Mouse (Mus musculus): ENCODE measurements around the gene Smim5.

Smim5 gene

DNA sequence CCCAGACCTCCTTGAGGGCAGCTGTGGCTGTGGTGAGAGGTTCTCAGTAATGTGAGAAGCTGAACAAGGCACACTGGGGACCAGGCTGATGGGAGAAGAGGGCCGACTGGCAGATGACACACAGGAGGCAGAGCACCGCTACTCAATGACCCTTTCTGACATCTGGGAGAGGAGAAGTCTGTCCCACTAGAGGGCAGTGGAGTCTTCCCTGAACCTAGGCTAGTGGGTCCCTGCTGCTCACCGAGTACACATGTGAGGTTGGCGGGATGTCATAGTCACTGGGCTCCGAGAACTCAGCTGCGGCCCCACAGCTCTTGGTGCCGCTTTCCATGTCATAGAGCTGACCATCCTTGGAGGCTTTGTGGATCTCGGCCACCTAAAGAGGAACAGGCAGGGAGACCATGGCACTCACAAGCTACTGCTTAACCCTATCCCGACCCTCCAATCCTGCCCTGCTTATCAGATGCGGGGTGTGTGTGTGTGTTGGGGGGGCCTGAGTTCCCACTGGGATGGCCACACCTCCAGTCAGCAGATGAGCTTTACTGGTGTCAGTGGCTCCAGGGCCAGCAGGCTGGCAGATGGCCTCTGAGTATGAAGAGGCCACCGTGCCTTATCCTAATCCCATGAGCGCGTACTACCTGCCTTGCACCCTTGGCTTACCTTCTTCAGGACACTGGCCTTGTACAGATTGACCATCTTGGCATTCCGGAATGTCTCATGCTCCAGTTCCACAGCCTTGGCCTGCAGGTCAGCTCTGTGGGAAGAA is 4.8 kb upstream of the Smim5 start:
- no peak for DNase-seq (ENCODE audit: low read depth, low spot score)

DNA sequence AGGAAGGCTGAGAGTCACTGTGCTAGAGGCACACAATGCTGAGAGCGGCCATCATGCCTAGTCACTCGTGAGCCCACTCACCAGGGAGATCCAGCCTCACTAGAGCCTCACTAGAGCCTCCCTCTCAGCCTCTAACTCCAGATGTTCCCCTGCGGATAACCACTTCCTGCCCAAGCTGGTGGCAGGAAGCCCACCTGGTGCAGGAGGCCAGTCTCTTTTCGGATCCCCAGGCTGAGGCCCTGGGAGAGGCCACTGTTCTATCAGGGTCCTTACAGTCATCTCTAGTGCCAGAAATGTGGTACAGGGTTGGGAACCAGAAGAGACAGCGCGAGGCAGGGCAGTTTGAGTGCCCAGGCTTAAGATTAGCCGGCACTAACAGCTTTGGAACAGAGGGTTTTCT is 1.3 kb upstream of the Smim5 start:
- DNase-seq (ENCODE audit: low read depth, low spot score) = peak; percentile 45

DNA sequence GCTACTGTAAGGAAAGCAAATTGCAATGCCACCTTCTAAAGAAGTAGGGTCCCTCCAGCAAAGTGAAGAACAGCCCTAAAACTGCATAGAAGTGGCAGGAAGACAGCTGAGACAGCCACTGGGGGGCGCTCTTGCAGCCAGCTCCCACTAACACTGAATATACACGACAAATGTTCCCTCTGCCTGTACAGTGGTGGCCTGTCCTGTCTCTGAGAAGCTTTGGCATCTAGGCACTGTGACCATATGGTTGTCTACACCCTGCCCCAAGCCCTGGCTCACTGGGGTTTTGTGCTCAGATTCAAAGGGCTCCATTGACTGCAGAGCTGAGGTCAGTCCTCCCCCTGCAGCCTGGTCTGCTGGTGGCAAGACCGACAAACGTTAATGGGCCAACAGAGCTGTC is 880 bp upstream of the Smim5 start:
- DNase-seq (ENCODE audit: low read depth, low spot score) = peak; percentile 77

DNA sequence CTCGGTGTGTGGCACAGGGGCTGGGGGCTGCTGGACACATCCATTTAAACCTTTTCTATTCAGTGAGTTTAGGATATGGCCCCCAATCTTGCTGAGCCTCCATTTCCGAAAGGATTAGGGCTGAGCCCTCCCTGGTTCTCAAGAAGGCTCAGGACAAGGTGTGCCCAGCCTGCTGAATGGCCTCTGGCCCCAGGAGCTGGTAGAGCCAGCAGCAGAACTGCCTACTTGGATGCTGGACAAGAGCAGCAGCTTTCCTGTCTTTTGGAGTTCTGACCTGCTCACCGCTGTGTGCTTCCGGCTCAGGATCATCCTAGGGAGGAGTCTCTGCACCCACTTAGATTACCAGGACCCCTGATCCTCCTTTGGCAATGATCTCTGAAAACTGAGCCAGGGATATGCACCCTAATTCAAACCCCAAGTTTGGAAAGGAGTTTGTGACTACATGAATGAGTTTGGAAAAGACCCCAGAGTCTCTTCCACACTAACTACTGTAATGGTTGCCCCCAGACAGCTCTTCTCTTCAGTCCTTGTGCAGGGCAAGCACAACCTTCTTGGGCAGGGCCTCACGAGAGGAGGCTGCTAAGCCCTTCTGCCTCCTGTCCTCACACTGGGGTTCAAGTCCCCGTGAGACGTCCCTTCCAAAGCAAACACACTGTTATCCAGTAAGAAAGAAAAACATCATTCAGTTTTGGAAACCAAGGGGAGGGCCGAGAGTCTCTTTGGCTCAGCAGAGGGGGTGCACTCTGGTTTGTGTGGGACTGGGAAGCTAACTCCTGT is 983 bp downstream of the Smim5 start:
- DNase-seq (ENCODE audit: low read depth, low spot score) = no peak

DNA sequence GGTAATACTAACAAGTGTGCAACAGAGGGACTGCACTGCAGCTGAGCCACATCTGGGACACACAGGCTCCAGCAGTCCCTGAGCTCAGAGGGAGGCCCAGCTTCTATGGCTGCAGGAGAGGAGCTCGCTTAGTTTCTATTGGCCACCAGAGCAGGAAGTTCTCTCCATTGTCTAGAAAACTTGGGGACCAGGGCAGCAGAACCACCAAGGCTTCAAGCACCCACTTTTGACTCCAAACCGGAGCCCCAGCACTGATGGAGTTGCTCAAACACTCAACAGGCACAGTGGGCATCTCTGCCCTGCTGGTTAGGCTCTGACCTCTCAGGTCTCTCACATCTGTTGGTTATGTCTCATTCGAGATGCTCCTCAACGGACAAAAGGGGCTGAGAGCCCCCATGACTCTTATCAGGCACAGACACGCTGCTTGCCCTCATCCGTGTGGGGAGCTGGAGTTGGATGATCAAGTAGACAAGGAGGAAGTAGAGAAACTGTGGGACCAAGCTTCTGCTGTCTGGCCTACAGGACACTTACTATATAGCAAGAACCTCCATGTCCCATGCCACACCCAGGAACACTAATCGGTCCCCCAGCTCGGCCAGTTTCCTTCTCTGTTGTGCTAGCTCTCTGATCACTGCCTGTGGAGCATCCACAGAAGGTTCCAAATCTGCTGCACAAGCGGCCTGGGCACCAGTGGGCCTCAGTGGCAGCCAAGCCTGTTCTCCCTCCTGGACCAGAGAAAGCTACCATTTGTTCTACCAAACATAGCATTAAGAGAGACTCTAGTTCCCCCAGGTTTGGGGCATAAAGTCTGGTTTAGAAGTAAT is 1.8 kb downstream of the Smim5 start:
- DNase-seq (ENCODE audit: low read depth, low spot score) = no peak

DNA sequence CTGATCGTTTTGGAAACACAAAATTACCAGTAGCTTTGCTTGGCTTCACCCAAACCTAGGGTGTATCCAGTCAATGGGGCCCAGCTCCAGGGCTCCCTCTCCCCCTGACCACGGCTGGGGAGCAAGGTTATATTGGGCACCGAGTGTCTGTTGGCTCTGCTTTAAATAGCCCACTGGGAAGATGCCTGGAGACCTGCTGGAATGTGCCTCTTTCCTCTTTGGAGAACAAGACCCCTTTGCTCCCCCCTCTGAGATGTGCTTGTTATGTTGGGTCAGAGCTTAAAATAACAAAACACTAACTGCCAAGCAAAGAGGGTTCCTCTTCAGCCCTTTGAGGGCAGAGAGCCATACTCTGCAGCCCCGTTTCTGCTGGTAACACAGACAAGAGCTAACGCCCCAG is 2.4 kb downstream of the Smim5 start:
- no peak for DNase-seq (ENCODE audit: low read depth, low spot score)

DNA sequence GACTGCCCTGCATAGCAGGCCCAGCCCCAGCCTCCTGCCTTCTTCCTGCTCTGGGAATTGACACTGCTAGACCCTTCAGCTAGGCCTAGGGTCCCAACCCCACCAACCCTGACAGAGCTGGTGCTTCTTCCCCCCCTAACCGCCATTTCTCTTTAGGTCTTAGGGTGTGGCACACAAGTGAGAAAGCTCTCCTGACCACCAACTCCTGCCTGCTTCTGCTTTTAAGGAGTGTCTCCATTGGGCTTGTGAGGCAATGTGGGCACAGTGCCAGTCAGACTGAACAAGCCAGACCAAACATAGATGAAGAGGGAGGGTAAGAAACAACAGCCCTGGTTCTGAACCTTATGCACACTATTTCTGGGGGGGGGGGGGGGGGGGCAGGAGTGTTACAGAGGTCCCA is 3.1 kb downstream of the Smim5 start:
- DNase-seq (ENCODE audit: low read depth, low spot score) = no peak

DNA sequence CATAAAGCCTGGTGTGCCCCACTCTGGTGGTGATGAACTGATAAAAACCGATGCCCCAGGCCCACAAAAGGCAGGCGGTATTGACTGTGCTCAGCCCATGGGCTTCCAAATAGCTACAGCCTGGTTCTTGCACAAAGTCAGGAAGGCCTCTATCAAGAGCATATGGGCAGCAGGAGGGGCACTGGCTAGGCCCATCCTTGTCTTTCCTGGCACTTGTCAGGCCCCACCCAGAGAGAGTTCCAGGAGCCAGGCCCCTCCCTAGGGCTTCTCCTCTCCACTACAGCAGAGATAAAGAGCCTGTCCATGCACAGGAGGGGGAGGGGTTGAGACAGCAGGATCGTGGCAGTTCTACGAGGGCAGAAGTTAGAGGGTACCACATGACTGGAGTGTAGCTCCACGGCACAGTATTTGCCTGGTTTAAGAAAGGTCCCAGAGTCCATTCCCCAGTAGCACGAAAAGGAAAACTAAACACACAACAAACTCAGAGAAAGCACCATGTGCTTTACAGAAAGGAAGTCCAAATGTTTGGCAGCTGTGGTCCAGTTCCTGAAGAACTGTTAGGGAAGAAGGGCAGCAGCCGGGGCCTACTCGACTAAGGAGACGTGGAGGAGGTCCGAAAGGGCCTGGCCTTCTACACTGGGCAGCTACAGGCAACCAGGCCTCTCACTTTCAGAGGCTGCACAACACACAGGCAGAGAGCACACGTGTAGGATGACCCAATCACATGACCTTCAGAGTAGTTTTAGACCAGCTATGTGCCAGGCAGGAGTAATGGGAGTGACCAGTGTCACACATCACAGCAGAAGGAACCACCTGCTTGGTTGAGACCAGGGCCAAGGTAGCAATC is 3.8 kb downstream of the Smim5 start:
- no peak for DNase-seq (ENCODE audit: low read depth, low spot score)

DNA sequence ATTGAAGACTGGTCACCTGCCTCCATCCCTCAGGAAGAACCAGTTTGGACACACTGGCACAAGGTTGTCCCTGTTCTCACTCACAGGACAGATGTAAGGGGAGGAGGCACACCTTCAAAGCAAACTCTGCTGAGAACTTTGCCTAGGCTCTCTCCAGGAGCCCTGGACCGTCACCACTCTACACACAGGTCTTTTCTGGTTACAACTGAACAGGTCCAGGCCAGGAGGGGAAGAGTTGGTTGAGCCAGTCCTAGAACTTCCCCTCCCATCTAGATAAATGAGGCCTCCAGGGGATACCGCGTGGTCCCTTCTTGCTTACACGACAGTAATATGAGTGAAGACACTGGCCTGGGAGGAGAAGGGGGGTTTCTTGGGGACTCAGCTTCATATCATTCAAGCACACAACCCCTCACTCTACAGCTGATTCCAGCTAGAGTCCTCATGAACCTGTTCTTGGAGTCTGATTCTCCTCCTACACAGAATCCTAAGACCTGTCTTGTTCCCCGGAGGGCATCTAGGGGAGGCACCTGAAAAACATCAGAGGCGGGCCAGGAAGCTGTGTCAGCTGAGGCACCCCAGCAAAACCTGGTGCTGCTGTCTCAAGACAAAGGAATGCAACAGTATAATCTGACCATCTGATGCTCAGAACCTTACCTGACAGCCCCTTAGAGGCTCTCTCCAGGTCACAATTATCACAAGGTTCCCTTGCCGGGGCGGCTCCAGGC is 4.6 kb downstream of the Smim5 start:
- DNase-seq (ENCODE audit: low read depth, low spot score) = no peak

DNA sequence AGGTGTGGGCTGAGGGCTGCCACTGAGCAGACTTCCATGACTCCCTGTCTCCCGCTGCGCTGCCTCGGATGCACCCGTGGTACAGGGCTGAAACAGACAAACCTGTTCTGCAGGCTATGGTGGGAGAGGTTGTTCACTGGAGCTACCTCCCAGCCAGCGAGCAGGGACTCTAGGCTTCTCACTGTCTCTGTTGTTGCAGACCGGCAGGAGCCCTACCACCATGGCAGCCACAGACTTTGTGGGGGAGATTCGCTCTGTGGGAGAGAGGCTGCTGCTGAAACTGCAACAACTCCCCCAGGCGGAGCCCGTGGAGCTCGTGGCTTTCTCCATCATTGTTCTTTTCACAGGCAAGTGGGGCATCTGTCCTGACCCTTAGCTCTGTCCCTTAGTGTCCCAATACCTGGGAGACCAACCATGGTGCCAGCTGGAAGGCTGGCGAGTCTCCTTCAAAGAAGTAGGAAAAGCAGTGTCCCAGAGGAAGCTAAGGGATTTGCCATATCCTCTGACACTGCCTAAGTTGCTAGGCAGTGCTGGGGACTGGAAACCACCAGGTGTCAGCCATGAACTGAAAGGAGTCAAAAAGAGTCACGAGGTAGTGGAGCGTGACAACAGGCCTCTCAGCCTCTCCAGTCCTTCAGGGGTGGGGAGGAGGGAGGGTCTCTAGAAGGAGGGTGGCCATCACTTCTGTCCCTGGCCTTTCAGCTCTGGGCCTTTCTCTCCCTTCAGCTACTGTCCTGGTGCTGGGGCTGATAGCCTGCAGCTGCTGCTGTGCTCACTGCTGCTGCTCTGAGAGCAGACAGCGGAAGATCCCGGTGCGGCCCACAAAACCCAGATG is 5.4 kb downstream of the Smim5 start:
- no peak for DNase-seq (ENCODE audit: low read depth, low spot score)

DNA sequence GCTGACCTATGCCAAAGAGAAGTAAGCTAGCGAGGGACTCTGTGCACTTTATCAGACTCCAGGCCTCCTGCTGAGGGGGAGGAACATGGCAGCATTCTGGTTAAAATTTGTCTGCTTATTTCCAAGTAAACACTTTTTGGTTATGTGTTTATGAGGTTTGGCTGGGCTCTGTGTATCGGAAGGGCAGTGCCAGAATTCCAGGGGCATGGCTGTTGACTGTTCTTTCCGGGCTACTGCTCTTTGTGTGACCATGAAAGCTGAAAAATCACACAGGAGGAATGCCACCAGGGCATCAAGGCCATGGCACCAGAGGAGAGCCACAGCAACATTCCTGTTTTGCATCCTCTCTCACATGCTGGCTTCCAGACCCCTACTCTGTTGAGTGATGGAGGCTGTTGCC is 6.3 kb downstream of the Smim5 start:
- no peak for DNase-seq (ENCODE audit: low read depth, low spot score)

DNA sequence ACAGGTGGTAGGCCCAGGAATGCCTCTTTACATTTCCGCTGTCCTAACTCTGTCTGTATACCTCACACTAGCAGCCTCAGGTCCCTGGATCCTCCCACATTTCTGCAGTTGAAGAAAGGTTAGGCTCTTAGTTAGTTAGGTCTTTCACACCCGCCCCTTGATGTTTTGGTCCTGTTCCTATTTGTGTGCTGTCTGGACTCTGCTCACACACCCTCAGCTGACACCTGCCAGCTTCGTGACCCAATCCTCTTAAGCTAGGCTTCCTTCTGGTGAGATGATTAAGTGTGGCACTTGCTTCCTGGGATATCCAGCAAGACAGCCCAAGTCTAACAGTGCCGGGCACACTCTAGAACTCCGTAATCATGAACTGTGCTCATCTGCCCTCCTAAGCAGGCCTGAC is 6.8 kb downstream of the Smim5 start:
- no peak for DNase-seq (ENCODE audit: low read depth, low spot score)

DNA sequence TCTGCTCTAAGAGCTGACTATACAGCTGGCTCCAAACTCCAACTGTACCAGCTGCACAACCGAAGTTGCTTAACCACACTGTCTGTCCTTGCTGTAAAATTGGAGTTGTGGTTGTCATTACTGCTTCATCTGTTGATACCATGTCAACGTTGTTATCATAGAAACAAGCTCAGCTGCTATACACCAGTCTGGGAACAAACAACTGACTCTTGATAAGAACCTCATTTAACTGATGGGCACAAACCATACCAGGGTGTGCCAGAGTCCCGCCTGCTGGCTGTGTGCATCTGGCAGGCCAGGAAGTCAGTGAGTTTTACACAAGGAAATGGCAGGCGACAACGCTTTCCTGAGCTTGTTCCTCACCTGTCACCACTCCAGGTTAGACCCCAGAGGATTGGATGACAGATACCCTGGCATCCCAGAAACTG is 11.4 kb downstream of the Smim5 start:
- DNase-seq (ENCODE audit: low read depth, low spot score) = no peak

DNA sequence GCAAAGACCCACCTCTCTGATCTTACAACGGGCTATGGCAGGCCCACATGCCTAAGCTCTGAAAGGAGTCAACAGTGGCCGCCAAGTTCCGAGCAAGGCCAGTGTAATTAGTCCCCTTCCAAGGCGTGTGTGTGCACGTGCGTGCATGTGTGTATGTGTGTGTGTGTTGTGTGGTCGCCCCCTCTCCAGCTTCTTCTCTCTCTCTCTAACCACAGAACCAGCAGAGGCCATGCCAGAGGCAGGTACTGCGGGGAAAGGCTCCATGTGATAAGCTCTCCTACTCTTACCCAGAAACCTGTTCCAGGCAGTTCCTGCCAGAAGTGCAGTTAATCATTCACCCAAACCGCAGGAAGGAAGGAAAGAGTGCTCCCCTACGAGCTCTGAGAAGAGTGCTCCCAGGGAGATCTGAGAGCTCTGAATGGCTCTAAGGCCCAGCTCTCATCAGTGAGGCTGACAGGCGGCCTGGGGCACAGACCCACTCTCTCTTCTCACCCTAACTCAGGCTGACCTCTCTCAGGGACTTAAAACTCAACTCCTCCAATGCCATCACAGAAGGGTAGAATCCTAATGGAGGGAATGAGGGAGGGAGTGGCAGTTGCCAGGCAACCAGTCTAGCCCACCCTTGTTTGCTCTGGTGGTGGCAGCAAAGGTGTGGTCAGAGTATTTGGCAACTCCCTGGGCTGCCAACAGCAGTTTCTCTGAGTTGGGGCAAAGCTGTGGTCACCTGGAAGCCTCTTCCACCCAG is 12.0 kb downstream of the Smim5 start, which contains the start of gene Smim6:
TSS of gene Smim6 (plus strand) at position 386 of the 745 bp plus-strand sequence.
- no peak for DNase-seq (ENCODE audit: low read depth, low spot score)

DNA sequence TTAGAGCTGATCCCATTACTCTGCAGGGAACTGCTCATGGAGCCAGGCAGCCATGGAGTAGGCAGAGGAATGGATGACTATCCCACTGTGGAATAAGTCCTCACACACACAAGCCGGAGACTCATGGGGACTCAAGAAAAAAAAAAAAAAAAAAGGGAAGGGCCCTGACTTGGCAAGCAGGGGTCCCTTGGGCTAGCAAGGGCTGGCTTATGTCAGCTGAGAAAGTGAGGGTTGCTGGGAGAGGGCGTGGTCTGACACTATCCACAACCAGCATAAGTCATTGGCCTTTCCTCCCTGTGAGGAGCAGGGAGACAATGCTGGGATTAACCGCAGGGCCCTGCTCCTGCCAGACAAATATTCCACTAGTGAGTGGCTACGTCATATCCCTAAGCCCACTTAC is 16.8 kb downstream of the Smim5 start:
- no peak for DNase-seq (ENCODE audit: low read depth, low spot score)

DNA sequence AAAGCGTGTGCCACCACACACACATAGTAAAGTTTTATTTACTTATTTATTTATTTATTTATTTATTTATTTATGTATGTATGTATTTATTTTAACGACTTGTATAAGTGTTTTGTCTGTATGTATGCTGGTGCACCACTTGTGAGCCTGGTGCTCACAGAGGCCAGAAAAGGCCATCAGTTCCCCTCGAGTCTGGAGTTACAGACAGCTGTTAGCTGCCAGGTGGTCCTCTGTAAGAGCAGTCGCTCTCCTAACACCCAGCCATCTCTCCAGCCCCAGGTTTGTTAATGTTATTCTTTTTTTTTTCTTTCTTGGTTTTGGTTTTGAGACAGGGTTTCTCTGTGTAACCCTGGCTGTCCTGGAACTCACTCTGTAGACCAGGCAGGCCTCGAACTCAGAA is 18.9 kb downstream of the Smim5 start:
- DNase-seq (ENCODE audit: low read depth, low spot score) = no peak

DNA sequence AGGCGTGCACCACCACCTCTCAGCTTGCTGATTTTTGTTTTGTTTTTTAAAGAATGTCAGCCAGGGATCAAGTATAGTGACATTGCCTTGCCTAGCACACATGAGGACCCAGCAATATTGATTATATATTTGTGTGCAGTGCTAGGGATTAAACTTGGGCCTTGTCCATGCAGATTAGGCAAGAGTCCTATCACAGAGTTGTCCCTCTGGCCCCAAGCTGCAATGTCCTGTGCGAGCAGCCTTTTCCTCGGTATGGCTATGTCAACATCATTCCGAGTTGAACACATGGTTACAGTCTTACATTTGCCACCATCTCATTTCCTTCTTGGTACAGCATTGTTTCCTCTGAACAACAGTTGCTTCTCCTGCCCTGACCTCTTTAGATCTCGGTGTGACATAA is 19.3 kb downstream of the Smim5 start:
- no peak for DNase-seq (ENCODE audit: low read depth, low spot score)

DNA sequence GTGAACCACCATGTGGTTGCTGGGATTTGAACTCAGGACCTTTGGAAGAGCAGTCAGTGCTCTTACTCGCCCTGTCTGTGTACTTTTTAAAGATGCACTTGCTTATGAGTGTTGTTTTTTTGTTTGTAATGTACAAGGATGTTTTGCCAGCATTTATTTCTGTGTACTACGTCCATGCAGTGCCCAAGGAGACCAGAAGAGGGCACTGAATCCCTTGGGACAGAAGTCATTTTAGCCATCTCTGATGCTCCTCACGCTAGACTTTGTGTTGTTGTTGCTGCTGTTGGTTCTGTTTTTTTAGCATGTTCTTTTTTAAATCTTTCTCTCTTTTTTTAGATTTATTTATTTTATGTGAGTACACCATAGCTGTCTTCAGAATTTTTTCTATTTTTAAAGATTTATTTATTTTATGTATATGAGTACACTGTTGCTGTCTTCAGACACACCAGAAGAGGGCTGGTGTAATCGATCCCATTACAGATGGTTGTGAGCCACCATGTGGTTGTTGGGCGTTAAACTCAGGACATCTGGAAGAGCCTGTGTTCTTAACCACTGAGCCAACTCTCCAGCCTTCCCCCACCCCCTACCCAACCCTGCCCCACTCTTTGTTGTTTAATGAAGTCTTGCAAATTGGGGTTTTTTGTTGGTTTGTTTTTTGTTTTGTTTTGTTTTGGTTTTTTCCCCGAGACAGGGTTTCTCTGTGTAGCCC is 20.5 kb downstream of the Smim5 start:
- peak; percentile 72 for DNase-seq (ENCODE audit: low read depth, low spot score)
